Mouse (Mus musculus): Measurements from ENCODE around the gene 1700037C18Rik.

DNA sequence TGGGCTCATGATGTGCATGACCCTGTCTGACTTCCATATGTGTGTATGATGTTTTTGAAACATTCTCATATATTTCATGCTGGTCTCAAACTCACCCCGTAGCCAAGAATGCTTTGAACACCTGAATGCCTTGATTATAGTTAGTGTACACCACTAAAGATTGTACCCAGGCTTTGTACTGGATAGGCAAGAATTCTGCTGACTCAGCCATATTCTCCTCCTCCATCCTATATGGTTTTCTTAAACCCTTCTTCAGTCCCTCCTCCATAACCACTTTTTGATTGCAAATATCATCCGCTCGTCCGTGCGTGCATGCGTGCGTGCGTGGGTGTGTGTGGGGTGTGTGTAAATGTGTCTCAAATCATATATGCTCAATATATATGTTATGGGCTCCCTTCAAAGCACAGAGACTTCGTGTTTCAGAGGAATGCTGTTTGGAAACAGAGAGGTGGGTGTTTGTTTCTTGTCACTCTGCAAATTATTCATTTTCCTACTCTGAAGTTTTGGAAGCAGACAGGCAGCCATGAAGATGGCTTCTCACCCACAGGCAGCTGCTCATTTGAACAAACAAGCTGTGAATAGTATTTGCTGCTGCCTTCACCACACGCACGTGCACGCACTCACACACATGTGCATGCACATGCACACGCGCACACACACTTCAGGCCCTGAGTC, 16.7 kb downstream of the 1700037C18Rik start:
- TF ChIP-seq POLR2A (IDR thresholded peaks at IDR 0.05; ENCODE audit: borderline replicate concordance, extremely low read depth, insufficient read depth, insufficient read length, poor library complexity, severe bottlenecking) (no peak), CTCF (IDR thresholded peaks at IDR 0.05; ENCODE audit: borderline replicate concordance, extremely low read depth, insufficient read depth, insufficient read length) (no peak)
